Mouse (Mus musculus) large intestine, adult 2 months (tissue): Measurements from ENCODE around the gene Plcb1. TPM values are rescaled to one million over a fixed set of nuclear protein-coding genes. Genes with fewer than 3 reads are reported as not detected.
"Not testable (repeated sequence)": the region's sequence is repeated elsewhere in the genome, so short reads cannot be mapped to it uniquely, and the experiment has no call there.

Experiments
- DNase-seq: peaks from one replicate; pipeline ENCODE4 v3.0.0-alpha.2; 2012; ENCODE audit warnings: low read depth, low spot score
- WGBS: fragments of 180-500 bp; shearing (Covaris S2); methylation state at CpG from one replicate; pipeline ENCODE4 v1.1.7; 2018; 5-methylcytosine and 5-hydroxymethylcytosine counted together
- polyA plus RNA-seq: library from polyadenylated mRNA; depleted of rRNA; stranded (reverse); fragments of >200 nt; gene quantifications from 2 replicates; pipeline ENCODE4 v1.2.3, GENCODE M21; 2012

Plcb1 gene
- polyA plus RNA-seq, 1 experiment, result 0.68 TPM

DNA sequence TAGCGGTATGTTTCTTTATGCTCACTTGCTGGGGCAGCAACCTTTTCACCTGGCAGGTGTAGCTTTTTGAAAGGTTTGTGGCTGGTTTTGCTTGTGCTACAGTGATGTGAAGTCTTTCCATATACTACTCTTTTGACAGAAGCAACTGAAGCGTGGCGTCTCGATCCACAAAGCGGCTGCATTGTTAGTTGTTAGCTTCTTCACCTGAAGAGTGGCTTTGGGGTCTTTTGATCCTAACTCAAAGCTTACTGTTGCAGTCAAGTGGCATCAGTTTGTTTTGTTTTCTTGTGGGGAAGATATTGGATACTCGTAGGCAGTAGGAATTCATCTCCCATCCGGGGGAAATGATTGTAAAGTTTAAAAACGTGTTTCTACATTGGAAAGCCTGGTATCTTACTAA lies 160.5 kb downstream of the Plcb1 start:
- DNase-seq, result no peak

DNA sequence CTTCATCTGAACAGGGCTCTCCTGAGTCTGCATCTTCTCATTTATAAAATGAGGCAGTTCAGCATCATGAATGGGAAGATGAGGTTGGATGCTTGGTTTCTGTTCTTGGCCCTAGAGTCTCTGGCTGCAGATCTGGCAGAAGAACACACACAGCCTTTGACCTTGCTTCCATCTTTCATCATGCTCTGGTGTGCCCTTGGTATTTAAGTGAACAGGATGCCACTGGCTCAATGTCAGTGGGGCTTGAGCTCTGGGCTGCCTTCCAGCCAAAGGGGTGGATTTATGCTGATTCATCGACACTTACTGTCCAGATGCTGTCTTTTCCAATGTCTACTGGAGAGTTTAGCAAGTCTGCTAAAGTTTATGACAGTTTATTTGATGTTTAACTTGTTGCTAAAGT lies 161.0 kb downstream of the Plcb1 start:
- DNase-seq, result no peak
- 23% methylated on average over 1 of the region's 1 CpGs for WGBS

More for the DNA sequence above, 160.5 kb downstream of the Plcb1 start:
- 87% methylated on average over 8 of the region's 8 CpGs for WGBS

DNA sequence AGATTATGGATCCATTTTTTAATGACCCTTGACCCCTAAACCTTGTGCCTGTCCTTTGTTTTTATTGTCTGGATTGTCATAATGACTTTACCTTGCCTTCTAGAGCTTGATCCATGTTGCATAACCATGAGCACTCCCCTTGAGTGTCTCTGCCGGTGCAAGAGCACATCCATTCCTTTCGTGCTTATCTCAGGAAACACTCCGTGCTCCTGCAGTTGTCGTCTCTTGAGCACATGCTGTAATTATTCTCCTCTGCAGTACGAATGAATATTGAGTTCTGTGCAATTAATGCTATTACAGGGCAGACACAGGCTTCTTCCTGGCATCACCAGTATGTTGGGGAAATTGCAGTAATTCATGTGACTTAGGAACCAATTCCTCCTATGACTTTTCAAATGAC lies 166.2 kb downstream of the Plcb1 start:
- DNase-seq, result no peak
- WGBS, result 60% methylated on average over 5 of the region's 5 CpGs

DNA sequence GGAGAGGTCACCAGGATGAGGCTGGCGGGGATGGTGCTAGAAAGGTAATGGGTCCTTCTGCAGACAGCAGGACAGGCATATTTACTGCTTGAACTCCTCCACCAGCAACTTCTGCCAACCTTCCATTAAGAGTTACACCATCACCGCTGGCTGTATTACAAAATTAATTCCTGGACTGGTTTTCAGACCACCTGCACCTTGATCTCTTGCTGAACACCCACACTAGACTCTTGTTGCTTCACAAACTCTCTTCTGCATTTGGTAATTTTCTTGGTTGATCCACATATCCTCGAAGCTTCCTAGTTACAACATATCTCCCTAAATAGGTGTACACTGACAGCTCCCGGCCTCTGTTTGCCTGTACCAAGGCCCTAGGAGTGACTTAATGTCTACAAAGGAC lies 170.6 kb downstream of the Plcb1 start:
- no peak for DNase-seq
- WGBS, result 84% methylated on average over 4 of the region's 4 CpGs

DNA sequence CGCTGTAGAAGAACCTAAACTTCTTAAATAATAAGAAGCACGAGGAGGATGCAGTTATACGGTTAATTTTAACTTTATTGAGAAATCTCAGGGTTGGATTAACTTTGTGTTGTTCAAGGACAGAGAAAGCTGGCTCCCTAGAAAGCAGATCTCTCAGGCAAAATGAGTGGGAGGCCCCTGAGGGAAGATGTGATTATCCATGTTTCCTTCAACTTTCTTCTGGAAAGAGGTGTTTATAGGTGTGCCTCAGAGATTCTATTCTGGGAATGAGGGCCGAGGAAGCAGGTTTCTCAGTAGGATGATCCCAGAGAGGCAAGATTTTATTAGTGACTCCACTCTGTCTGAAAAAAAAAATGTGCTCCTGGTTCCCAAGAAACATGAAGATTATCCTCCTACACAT lies 180.3 kb downstream of the Plcb1 start:
- 74% methylated on average over 4 of the region's 4 CpGs for WGBS
- no peak for DNase-seq

DNA sequence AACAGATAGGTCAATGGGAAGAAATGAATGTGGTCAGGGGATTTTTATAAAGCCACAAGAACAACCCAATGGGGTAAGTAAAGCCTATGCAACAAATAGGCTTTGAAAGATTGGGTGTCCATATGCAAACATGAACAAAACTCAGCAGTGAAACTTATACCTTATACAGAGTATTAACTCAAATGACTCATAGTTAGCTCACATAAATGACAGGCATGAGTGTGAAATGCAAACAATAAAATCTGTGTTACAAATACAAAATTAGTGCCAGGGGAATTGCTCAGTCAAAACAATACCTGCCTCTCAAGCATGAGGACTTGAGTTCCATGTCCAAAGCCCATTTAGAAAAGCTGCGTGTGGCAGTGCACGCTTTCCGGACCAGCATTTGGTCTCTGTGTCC lies 182.5 kb downstream of the Plcb1 start:
- WGBS, result 76% methylated on average over 3 of the region's 3 CpGs
- DNase-seq, result no peak

DNA sequence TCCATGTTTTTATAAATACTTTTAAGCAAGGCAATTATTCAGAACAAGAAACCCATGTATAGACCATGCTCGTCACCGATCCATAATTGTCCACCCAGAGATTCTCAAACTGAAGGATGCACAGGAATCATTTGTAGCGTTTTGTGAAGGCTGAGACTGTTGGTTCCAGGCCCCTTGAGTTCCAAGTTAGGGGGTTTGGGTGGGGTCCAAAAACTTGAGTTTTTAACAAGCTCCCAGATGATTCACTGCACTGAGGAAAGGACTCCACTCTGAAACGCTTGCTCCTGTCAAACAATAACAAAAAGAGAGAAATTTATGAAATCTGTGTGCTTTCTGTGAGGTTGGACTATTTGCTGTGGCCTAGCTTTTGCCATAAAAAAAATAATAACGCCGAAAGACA lies 186.5 kb downstream of the Plcb1 start:
- WGBS, result 72% methylated on average over 6 of the region's 6 CpGs
- DNase-seq, result no peak

DNA sequence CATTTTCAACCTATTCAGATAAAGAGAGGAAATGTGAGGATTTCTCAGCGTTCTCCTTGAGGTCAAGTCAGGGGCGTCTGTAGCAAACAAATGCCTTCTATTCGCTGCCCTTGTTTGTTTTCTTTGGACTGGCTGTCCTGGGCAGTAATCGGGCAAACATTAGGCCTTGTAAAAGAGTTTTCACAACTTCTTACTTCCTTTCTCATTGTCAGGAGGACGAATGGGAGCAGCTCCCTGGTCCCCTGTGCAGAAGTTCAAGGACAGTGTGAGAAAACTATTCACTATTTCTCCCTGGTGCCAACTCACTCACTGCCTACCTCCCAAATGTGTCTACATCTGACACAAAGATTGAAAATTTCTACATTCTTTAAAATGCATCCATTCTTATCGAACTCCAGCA lies 188.8 kb downstream of the Plcb1 start:
- no peak for DNase-seq
- 29% methylated on average over 6 of the region's 6 CpGs for WGBS

DNA sequence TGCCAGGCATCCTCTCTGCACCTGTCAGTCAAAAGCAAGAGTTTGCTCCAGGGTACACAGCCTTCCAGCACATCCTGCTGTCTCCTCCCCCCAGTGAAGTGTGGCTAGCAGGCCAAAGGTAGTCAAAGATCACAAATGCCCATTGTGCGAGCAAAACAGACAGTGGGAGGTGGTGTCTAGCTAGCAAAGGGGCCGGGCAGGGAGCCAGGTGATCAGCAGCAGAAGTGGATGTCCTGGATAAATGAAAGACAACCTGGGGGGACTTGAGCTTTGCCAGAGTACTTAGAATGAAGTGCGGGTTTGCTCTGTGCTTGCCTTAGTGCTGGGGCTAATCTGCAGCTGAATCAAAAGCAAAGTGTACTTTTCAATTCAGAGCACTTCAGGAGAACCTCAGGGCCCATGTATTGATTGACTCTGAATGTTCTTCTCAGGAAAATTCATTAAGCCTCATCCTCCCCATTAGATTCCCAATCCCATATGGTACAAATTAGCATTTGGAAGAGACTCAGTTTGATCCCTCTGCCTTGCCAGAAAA lies 191.0 kb downstream of the Plcb1 start:
- no peak for DNase-seq
- 33% methylated on average over 3 of the region's 3 CpGs for WGBS

DNA sequence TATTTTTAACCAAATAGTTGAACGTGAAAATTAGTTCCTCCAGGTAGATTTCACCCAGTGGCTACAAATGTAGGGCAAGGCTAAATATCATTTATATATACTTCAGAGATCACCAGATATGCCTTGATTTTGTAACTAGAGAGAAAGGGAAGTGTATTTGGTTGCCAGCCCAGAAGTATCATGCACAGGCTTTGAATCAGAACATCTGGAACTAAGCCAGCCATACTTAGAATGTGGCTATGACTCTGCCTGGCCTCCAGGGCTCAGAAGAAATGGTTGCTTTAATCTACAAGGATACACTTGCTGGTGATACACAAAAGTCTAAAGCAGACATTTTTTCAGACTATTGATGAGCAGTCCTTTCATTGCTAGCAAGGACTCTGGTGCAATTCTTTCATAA lies 191.8 kb downstream of the Plcb1 start:
- WGBS, result 74% methylated on average over 1 of the region's 1 CpGs
- no peak for DNase-seq

DNA sequence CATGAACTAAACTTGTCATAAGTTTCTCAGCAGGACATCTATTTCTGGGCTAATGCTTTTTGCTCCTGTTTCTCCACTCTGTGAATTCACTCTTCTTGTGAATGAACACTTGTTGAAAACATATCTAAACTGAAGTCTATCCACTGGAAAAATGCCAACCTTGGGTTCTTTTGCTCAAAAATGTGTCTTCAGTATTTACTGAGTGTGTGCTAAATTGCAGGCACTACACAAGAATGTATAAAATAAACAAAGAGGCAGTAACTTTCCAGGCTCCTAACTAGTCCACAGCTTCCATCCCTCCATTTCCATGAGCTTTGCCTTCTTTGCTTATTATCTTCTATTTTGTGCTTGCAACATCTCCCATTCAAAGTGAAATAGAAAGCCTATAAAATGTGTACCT lies 195.5 kb downstream of the Plcb1 start:
- DNase-seq, result no peak

DNA sequence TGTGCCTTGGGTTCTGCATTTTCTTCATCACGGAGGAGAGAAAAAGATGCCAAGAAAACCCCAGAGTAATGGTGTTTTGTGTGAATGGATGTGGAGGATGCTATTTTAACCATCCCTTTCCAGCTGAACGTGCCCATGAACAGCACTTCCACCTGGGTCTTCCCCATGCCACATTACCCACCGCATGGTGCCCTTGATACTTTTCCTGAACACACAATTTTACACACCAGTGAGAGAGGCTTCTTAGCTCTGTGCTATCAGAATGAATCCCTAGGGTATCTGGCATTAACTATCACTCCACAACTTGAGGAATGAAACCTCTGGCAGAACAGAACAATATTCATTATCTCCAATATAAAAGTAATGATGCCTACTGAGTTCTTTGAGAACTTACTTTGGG lies 199.0 kb downstream of the Plcb1 start:
- WGBS, result 90% methylated on average over 3 of the region's 3 CpGs
- no peak for DNase-seq

DNA sequence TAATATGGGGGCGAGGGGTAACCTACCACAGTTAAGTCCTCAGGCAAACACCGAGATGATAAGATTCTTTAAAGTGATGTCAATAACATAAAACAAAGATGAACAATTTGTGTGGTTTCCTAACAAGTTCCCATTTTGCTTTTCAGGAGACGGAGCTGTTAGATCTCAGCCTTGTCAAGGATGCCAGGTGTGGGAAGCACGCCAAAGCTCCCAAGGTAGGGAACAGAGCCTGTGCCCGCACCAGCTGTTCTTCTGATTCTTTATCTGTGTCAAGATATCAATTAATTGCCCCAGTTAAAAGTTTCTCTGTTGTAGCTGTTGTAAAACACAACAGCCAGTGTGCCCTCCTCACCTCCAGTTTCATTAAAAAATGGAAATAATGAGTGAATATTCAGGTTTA lies 202.1 kb downstream of the Plcb1 start:
- 71% methylated on average over 5 of the region's 5 CpGs for WGBS
- DNase-seq, result no peak

DNA sequence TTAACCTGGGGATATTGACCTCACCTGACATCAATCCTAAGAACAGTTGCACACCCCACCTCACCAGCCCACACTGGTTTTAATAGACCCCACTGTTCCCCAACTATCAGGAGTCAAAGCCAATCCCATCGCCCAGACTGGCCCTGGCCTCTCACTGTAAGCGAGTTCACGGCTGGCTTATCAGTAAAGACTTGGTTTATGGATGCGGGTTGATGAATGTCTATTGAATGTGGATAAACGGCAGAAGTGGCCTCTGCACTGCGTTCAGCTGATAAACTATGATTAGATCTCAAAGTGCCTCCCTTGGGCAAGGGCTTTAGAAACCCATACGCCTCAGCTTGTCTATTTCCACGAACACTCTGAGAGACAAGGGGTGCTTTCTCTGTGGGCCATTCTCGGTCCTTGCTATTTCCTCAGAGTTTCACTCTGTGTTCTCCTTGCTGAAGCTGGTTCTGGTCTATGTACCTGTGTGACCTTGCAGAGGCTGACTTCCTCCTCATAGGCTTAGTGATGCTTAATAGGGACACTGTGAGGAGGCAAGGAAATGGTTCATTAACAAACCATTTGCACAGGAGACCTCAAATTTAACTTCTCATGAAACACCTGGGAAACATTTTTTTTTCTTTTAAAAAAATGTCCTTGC lies 203.9 kb downstream of the Plcb1 start:
- 43% methylated on average over 9 of the region's 9 CpGs for WGBS
- no peak for DNase-seq

DNA sequence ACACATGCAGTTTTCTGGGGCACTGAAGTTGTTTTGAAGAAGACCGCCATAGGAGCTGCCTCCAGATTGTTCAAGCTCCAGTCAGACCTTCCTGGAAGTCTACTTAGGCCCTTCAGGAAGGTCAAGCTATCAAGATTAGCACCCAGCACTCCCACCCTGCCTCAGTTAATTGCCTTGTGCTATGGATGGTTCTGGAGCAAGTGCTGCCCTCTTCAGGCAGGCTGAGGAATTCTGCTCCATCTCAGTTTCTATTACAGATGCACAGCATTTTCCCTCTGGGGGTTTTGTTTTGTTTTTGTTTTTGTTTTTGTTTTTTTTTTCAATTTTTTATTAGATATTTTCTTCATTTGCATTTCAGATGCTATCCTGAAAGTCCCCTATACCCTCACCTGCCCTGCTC lies 221.3 kb downstream of the Plcb1 start:
- no peak for DNase-seq
- WGBS, result 97% methylated on average over 1 of the region's 1 CpGs

DNA sequence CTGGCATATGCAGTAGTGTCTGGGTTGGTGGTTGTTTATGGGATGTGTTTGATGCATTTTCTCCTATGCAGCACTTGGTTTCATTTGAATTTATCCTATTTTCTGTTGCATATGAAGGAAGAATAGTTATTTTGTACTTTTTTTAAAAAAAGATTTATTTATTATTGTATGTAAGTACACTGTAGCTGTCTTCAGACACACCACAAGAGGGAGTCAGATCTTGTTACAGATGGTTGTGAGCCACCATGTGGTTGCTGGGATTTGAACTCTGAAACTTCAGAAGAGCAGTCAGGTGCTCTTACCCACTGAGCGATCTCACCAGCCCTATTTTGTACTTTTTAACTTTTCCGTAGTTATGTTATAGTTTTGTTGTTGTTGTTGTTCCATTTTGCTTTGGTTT lies 222.0 kb downstream of the Plcb1 start:
- WGBS, result 93% methylated on average over 2 of the region's 2 CpGs
- DNase-seq, result not testable (repeated sequence)

DNA sequence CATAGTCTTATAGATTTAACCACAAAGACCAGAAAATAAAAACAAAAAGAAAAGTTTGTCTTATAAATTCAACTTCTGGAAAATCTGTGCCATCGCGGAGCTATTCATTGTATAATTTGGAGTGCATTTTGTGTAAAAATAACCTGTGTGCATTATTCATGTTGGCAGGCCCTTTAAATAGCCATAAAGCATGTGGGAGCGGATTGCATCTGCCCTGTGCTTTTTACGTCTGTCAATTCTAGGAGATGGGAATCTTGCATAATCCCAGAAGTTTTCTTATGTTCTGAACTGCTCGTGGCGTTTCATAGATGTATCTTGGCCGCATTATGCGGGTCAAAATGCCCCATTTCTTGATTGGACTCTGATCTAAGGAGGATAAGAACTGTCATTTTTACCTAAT lies 224.5 kb downstream of the Plcb1 start:
- 78% methylated on average over 8 of the region's 8 CpGs for WGBS
- DNase-seq, result no peak

DNA sequence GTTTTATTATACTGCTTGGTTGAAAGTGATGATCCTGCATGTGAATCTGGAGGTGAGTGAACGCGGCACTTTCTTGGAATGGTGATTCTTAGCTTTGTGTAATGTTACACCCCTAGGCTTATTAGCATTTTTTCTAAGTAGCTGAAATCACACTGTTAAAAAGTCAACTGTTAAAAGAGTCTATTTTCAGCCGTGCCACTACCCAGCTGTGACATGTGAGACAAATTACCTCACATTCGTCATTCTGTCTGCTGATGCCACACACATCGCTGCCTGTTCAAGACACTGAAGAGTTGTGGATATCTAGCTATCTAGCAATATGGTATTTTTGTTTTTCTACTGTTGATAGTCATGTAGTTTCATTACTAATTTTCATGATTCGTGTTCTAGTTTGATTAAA lies 229.6 kb downstream of the Plcb1 start:
- no peak for DNase-seq
- WGBS, result 78% methylated on average over 6 of the region's 6 CpGs

DNA sequence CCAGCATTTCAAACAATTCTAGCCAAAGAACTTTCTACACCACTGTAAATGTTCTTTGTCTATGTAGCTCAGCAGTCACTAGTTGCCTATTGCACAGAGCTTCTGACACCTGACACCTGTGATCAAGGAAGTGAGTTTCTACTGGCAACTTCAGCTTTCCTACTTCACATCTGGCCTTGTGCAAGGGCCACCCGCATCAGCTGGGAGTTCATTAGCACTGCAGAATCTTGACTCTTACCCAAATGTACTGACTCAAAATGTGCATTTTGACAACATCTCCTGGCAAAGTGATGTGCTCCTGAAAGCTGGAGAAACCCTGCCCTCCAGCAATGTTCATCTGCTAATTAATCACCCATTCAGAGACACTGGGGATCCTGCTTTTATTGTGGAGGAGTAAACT lies 232.4 kb downstream of the Plcb1 start:
- WGBS, result 45% methylated on average over 1 of the region's 1 CpGs
- no peak for DNase-seq

DNA sequence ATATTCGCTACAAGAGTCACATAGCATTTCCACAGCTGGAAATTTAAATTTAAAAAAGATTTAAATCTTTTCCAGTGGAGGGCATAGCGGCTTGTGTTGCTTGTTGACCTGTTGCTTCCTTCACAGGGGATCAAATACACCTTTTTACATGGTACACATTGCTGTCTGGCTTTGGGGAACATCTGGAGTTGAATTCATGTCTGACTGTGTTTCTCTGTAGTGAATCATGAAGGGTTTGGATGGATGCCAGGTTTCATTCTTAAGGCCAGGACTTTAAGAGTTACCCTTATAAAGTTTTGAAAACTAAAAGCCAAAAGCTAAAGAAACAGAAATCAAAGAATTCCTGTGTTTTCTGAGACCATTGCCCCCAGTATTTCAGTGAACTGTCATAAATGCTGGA lies 232.8 kb downstream of the Plcb1 start:
- no peak for DNase-seq
- WGBS, result 89% methylated on average over 2 of the region's 2 CpGs

DNA sequence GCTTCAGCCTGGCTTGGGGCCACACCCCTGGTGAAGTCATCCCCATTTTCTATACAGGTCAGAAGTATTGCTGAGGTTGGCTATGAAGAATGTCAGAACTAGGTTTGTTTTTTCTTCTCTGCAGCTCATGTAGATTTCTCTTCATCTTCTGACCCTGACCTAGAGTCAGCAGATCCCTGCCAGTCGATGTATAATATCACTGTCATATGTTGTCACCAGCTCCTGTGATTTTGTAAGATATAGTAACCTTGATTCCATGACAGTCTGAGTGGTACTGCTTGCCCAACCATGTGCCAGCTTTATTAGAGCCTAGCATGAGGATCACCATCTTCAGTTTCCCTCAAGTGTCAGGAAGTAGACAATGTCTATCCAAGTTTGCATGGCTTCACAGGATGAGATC lies 233.7 kb downstream of the Plcb1 start:
- 86% methylated on average over 1 of the region's 1 CpGs for WGBS

DNA sequence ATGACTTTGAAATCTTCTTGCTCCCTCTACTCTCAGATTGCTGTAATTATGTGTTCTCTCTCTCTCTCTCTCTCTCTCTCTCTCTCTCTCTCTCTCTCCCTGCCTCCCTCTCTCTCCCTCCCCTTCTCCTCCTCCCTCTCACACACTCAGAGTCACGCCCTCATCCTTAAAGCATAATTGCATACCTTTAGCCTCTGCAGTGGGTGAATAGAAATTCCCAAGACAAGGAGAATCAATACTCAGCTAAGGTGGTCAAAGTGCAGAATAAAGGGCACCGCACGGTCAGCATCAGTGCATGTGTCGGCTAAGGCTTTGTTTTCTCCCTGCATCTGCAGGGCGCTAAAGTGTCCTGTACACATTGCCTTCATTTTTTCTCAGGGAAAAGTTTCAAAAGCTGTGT lies 243.4 kb downstream of the Plcb1 start:
- no peak for DNase-seq
- 39% methylated on average over 5 of the region's 5 CpGs for WGBS

More for the DNA sequence above, 233.7 kb downstream of the Plcb1 start:
- no peak for DNase-seq
